Comparison of ENCODE assay signal across 21 mouse cellular contexts in the genomic region with DNA sequence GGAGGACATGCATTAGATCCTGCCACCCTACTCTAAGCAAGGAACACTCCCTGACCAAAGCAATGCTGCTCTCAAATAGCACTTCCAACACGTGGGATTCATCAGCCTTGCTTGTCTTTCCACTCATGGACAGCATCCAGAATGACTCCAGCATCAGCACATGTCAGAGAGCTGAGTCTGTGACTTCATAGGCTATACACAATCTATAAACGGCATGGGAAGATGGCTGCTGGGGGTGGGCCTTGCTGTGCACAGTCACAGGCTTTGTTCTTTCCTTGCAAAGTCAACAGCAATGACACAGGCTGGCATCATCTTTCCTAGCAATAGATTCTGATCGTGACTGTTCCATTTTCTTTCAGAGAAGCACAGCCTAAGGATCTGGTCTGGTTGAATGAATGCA. TPM values are rescaled to one million over a fixed set of nuclear protein-coding genes. Genes with fewer than 3 reads are reported as not detected.
"Had no signal": no experiment of that assay in that cellular context is flagged by ENCODE, and none has a peak within 500 bp of the region (broad histone marks: within the 10 kb centered on the region; RNA-seq: fewer than 3 reads in every experiment).

No protein-coding gene starts in this region.

- H3K4me1 ChIP-seq: liver, embryonic 15.5 days; lung, embryonic 15.5 days; megakaryocyte, embryonic 14.5 days had no signal

- H3K27ac ChIP-seq: liver, embryonic 15.5 days; lung, embryonic 15.5 days; macrophage; midbrain, embryonic 13.5 days; midbrain, embryonic 15.5 days; neural tube, embryonic 13.5 days; neural tube, embryonic 15.5 days had no signal

- H3K4me3 ChIP-seq: liver, embryonic 15.5 days; lung, embryonic 15.5 days; megakaryocyte, embryonic 14.5 days; midbrain, embryonic 13.5 days; midbrain, embryonic 15.5 days; neural tube, embryonic 13.5 days; neural tube, embryonic 15.5 days had no signal

- DNase-seq: liver, postnatal 0 days; lung, adult 2 months; lung, postnatal 14 days; lung, postnatal 36 days; retina, postnatal 1 day; right cerebral cortex, postnatal 25 days; right cerebral cortex, postnatal 4 days; spleen, adult 18-20 months; thymus, adult 18-20 months; thymus, postnatal 14 days; thymus, postnatal 36 days had no signal

RNA-seq across cellular contexts. Expression of a gene that starts 31.6 kb away (rescaled TPM):
- total RNA-seq: megakaryocyte progenitor cell, adult 5-6 weeks; monocyte, adult 5-6 weeks had no signal
- polyA plus RNA-seq: macrophage had no signal
